Mouse (Mus musculus) cerebral cortex, adult 2 months (tissue): ENCODE results near the gene App.

Source experiments
- WGBS: fragments of 180-500 bp; shearing (Covaris S2); methylation state at CpG from one replicate; pipeline ENCODE4 v1.1.7; 2018; 5-methylcytosine and 5-hydroxymethylcytosine counted together

The App gene

GRCm38 (mm10) chr16:85173373-85174081, at the start of gene App:
App (minus strand) TSS chr16:85173766.
- under 1% methylated on average over 78 of the region's 78 CpGs for WGBS

GRCm38 (mm10) chr16:85215846-85216245, 42.3 kb upstream of the App start:
- WGBS: 31% methylated on average over 9 of the region's 9 CpGs

- 72% methylated on average over 9 of the region's 9 CpGs for WGBS
These were observed 41.6 kb upstream of the App start for GRCm38 (mm10) chr16:85215173-85215572.

GRCm38 (mm10) chr16:85195622-85196021, 22.1 kb upstream of the App start:
- WGBS: 77% methylated on average over 6 of the region's 6 CpGs

GRCm38 (mm10) chr16:85195167-85195566, 21.6 kb upstream of the App start:
- WGBS: 87% methylated on average over 6 of the region's 6 CpGs

- 85% methylated on average over 3 of the region's 3 CpGs for WGBS
These were observed 7.9 kb upstream of the App start for GRCm38 (mm10) chr16:85181502-85181901.

GRCm38 (mm10) chr16:85180710-85181109, 7.1 kb upstream of the App start:
- 90% methylated on average over 3 of the region's 3 CpGs for WGBS

- 39% methylated on average over 3 of the region's 3 CpGs for WGBS
These were observed 3.1 kb upstream of the App start for GRCm38 (mm10) chr16:85176666-85177065.

- WGBS: under 1% methylated on average over 68 of the region's 68 CpGs
These were observed 794 bp downstream of the App start for GRCm38 (mm10) chr16:85172571-85173372.

- WGBS: 3% methylated on average over 10 of the region's 10 CpGs
These were observed 1.5 kb downstream of the App start for GRCm38 (mm10) chr16:85171976-85172570.

GRCm38 (mm10) chr16:85170826-85171510, 2.6 kb downstream of the App start:
- WGBS: 18% methylated on average over 19 of the region's 19 CpGs

GRCm38 (mm10) chr16:85168821-85169220, 4.7 kb downstream of the App start:
- WGBS: 26% methylated on average over 5 of the region's 5 CpGs

GRCm38 (mm10) chr16:85166205-85166604, 7.4 kb downstream of the App start:
- WGBS: 55% methylated on average over 4 of the region's 4 CpGs

- WGBS: 43% methylated on average over 7 of the region's 7 CpGs
These were observed 7.9 kb downstream of the App start for GRCm38 (mm10) chr16:85165631-85166030.

GRCm38 (mm10) chr16:85165177-85165576, 8.4 kb downstream of the App start:
- 62% methylated on average over 7 of the region's 7 CpGs for WGBS

- whole genome bisulfite sequencing: 47% methylated on average over 6 of the region's 6 CpGs
These were observed 10.8 kb downstream of the App start for GRCm38 (mm10) chr16:85162779-85163178.

- 73% methylated on average over 2 of the region's 2 CpGs for WGBS
These were observed 13.4 kb downstream of the App start for GRCm38 (mm10) chr16:85160140-85160539.

GRCm38 (mm10) chr16:85157796-85158546, 15.6 kb downstream of the App start:
- 49% methylated on average over 11 of the region's 11 CpGs for WGBS

GRCm38 (mm10) chr16:85157156-85157555, 16.4 kb downstream of the App start:
- 79% methylated on average over 2 of the region's 2 CpGs for WGBS

- 27% methylated on average over 10 of the region's 10 CpGs for WGBS
These were observed 17.7 kb downstream of the App start for GRCm38 (mm10) chr16:85155836-85156235.

GRCm38 (mm10) chr16:85152457-85152856, 21.1 kb downstream of the App start:
- 54% methylated on average over 8 of the region's 8 CpGs for WGBS
